Mouse (Mus musculus) spleen, postnatal 4 days (tissue): ENCODE measurements around the gene Accs.

Experiments
- DNase-seq, 2 experiments: peaks; one replicate each; pipeline ENCODE4 v3.0.0; 2022; ENCODE audit warnings: low spot score in 2 of 2

The Accs gene

DNA sequence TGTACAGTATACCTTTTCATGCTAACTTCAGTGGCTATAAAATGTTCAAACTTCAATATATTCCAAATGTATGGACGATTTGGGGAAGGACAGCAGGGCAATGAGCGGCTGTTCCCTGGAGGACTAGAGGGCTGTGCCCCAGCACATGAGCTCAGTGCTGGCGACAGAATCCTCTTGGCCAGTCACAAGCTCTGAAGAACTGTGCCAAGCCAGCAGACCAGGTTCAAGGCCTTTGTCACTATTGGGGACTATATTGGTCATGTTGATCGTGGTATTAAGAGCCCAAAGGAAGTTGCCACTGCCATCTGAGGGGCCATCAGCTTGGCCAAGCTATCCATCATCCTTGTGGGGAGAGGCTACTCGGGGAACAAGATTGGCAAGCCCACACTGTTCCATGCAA lies 55.4 kb downstream of the Accs start:
- no peak for DNase-seq

DNA sequence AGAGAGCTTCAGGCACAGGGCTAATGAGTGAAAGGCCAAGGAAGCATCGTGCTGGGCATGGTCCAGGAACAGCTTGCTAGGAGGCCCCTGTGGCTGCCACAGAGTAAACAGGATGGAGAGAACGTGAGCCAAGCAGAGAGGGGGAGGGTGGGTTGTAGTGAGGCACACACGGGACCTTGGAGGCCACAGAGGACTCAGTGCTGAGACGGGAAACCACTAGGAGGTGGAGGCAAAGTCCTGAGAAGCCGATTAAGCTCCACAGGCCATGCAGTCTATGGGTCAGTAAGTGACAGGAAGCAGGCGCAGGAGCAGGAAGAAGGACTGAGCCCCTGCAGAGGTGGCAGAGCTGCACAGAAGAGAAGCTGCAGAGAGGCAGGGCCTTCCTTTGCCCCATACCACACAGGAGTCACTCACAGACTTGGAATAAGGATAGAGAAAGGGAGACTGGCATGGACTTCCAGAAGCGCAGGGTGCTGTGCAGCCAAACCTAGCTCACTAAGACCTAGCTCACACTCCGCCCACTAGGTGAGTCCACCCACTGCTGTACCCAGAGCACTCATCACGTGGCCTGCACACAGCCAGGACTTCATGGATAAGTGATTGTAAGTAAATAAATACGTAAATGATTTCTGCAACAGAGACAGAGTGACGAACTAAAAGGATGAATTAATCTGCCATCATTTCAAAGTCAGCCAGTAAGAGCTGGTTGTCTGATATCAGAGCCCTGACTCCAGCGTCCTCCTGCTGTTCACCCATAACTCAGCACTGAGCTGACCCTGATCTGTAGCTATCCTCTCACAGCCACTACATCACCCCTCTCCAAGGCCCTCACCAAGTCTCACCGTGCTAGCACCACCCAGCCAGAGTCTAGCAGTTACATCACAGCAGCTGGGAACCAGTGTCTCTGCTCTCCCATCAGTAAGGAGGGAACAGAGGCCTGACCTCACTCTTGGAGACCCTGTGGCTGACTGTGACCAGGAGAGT lies 57.9 kb downstream of the Accs start:
- no peak for DNase-seq

DNA sequence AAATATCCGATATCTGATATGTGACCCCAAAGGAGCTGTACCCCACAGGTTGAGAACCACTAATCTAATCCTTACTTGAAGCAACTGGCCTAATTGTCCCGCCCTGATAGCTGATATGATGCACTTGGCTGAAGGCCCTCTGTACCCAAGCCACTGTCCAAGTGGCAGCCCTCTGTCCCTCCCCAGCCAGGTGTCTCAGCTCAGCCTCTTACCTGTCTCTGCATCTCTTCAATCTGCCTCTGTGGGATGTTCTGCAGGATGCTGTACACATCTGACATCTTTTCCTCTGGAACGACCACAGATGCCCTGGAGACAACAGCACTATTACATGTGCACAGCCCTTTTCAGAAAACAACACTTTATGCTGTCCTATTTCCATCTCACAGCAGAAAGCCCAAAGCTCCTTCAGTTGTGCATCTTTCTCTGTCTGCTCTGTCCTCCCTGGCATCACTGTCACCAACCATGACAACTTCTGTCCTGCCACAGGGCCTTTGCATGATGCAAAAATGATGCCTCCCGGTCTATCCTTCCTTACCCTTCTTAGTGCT lies 58.9 kb downstream of the Accs start:
- DNase-seq: no peak

DNA sequence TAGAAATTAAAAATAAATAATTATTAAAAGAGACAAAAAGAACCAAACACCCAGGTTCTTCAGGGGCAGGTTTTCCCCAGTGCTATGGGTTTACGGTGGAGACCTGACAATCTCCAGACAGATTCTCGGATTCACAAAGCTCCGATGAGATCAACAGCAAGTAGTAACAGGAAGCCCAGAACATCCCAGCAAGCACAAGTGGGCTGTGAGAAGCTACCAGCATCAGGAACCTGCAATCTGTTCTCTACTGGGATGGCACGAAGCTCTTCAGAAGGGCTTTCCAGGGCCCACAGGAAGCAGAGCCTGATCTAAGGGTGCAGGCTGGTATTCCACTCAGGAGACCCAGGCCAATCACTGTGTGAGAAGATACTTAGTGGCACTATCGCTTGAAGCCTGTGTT lies 61.2 kb downstream of the Accs start:
- no peak for DNase-seq

DNA sequence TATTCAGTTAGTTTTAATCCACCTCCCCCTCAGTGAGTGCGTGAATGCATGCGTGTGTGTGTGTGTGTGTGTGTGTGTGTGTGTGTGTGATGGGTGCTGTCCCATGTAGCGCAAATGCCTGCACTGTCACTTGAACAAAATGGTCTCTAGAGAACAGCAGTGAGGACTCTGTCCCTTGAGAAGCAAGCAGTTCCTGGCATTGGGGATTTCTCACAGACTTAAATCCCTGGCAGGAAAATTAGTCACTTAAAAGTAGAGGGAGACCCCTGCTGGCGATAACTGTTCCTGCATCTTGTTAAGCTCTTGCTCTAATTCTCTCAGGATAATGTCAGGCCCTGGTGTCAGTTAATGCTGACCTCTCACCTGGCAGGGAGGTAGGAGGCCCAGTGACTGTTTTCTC lies 63.6 kb downstream of the Accs start:
- DNase-seq: peak; percentile 46 to 74

DNA sequence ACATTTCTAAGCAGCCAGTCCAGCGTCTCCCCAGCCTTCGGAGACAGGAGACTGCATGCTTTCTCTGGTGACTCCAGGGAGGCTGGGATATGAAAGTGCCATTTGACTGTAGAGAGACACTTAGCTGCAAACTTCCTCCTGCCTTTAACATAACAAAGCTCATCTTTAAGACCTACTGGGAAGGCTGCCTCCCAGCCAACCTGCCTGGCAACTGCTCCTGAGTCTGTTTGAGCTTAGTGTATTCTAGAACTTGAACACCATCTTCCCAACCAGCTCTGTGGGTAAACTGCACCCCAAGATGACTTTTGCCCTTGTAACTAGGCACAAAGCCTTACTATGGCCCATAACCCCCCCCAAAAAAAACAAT lies 64.3 kb downstream of the Accs start:
- no peak for DNase-seq

DNA sequence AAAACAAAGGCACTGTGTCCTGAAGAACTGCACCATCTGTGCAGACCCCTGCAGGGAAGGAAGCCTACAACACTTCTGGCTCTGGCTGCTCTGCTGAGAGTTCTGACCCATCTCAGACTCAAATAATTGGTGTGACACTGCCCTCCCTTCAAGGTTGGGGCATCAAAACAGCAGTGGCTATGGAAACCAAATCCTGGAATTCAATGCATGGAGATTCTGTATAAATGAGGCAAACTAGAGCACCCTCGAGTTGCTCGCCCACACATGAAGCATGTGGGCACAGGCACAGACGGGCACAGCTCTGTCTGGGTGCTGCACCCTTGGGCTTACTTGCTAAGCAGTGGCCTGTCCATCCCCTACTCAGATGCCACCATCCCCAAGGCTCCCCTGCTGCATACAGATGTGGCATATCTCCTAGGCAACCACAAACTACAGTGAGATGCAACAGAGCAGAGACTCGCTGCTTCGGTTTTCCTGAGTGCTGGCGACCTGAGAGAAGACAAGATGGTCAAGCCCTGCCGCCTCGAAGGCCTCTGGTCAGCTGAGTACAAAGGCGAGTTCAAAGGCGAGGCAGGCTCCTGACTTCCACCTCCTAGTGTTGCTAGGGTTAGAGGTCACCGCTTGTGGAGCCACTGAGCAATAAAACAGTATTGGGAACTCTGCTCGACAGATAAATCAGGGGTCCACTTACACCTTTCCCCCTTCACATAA lies 64.9 kb downstream of the Accs start:
- no peak for DNase-seq

DNA sequence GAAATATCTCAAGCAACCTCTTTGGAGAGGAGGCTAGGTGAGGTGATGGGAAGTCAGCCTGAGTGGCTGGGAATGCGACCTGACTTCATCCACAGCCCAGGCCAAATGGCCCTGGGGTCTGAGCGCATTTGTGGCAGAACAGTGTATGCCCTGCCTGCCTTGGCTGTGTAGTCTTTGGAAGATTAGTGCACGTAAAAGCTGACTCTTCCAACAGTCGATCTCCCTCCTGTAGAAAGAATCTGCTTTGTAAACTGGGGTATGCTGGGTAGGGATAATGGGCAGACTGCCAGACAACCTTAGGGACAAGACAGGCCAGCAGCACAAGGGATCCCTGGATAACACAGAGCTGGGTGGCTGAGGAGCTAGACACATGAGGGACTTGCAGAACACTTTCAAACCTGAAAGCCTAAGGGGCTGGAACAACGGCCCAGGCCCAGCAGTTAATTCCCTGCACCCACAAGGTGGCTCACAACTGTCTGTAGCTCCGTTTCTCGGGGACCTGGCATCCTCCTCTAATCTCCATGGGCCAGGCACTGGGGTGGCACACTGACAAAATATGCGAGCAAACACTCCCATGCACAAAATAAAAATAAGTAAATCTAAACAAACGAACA lies 65.7 kb downstream of the Accs start:
- no peak for DNase-seq
